Mouse (Mus musculus): Measurements from ENCODE around the gene Sh3yl1.

The Sh3yl1 gene

GRCm38 (mm10) chr12:30970700-30971099 lies 59.2 kb downstream of the Sh3yl1 start:
- DNase-seq: no peak

- peak in 1 of 2 experiments; percentile 7 for DNase-seq
Observed at GRCm38 (mm10) chr12:31003795-31004194, 92.3 kb downstream of the Sh3yl1 start.

GRCm38 (mm10) chr12:31005010-31005409 lies 93.5 kb downstream of the Sh3yl1 start:
- peak; percentile 94 to 95 for DNase-seq

- DNase-seq: peak; percentile 62
Observed at GRCm38 (mm10) chr12:31008171-31008570, 96.7 kb downstream of the Sh3yl1 start.
